Mouse (Mus musculus): ENCODE measurements around the gene Tnfrsf21.

GRCm38 (mm10) chr17:43032489-43033036 is 16.2 kb downstream of the Tnfrsf21 start:
- TF ChIP-seq EP300 (optimal IDR thresholded peaks at IDR 0.05) (no peak), CTCF (IDR thresholded peaks at IDR 0.05; ENCODE audit: low read depth) (no peak)

All from stomach, postnatal 0 days (tissue).